Mouse (Mus musculus) regulatory T cell (primary cell): ENCODE results near the gene B4galt5.

ENCODE experiments used
- in situ Hi-C: fragments of 300-600 bp; cut with MboI, MseI; formaldehyde crosslinking; loops from one replicate; pipeline ENCODE4 v1.15.1; 2025; ENCODE audit warnings: high pct_unique_total_duplicates

The B4galt5 gene

DNA sequence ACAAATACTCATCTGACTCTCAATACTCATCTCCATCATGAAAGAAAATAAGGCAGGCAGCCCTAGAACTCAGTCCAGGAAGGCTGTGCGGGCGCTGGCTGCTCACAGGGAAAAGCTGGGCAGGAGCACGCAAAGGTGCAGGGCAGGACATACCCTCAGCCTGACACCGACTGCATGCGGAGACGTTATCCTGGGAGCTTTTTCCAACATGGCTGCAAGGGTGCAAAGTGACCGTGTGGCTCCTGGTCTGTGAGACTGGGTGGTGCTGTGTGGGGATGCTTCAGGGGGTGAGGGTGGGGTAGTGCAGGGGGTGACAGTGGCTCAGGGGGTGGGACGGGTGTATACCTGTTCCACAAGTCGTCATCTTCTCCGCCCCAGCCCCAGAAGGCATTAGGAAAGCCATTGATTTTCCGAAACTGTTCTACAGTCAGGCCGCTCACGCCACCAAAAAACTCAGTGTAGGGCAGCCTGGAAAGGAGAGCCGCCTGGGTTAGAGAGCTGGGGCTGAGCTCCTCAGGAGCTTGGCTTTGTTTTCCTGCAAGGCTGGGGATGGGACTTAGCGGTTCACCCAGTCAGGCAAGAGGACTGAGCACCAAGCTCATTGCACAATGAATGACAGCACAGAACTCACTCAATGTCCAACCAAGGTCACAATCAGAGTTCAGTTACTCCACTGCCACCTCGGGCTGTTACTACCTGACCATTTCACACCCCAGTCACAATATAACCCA lies 44.2 kb downstream of the B4galt5 start:
- in situ Hi-C loops: no loop called here

DNA sequence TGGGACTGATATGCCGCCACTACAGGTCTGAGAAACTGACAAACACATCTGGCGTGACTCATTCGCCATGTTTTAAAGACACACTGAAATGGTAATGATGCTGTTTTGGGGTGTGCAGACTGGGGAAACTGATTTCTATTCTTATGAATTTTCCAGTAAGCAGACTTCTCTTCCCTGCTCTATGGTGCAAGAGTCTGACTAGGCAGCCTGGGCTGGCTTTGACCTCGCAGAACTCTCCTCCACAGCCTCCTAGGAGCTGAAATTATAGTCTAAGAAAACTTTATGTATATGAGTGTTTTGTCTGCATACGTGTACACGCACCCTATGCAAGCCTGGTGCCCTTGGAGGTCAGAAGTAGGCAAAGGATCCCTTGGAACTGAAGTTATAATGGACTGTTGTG lies 45.2 kb downstream of the B4galt5 start:
- in situ Hi-C loops: no loop called here

DNA sequence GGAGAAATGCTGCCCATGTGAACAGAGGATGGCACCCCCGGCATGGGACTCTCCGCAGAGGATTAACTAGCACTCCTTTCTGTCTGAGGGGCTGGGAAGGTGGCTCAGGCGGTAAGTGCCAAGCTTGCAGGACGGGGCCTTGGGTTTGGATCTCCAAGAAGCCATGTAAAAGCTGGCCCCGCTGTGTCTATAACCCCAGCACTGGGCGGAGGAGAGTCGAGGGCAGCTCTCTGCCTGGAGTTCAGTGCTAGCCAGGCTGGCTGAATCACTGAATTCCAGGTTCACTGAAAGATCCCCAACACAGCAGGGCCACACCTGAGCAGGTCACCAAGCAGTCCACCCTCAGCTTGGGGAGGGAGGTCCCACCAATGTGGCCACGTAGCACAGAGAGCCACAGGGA lies 45.8 kb downstream of the B4galt5 start:
- in situ Hi-C loops: no loop called here

DNA sequence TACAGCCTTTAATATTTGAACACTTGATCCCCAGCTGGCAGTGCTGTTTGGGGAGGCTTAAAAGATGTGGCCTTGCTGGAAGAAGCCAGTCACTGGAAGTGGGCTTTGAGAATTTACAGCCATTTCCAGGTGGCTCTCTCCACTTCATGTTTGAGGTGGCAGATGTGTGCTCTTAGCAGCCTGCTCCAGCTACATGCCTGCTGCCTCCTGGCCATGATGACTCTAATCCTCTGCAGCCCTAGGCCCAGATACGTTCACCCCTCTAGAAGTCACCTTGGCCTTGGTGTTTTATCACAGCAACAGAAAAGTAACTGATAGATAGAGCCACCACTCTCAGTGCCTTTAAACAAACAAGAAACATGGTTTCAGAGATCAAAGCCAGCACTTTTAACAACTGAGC lies 46.3 kb downstream of the B4galt5 start:
- in situ Hi-C loops: no loop called here

DNA sequence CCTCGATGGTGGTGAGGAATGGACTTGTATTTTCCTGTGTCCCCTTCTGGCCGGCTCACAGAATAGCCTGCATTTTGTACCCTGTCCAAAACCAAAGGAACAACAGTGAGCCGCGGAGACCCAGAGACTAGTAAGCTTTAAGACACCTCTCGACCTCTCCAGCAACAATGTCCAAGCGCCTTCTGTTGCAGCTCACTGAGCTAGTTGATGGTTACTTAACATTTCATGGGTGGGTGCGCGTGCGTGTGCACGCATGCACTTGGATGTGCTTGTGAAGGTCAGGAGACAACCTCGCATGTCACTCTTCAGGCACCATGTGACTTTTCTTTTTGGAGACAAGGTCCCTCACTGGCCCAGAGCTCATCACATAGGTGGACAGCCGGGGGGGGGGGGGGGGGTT lies 47.0 kb downstream of the B4galt5 start:
- in situ Hi-C loops: no loop called here

DNA sequence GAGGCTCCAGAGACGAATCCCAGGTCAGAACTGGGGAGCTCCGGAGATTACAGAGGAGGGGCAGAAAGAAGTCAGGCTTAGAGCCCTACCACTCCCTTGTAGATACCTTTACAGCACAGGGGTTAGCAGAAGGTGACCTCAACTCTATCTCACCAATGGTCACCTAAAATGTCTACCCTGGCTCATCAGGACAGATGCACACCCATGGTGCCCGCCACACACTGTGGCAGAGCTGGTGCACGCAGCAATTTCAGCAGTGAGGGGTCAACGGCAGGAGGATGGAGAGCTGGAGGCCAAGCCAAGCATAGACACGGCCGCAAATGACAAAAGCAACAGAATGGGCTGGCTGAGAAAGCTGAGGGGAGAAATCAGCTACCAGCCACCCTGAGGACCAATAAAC lies 47.4 kb downstream of the B4galt5 start:
- in situ Hi-C loops: no loop called here

DNA sequence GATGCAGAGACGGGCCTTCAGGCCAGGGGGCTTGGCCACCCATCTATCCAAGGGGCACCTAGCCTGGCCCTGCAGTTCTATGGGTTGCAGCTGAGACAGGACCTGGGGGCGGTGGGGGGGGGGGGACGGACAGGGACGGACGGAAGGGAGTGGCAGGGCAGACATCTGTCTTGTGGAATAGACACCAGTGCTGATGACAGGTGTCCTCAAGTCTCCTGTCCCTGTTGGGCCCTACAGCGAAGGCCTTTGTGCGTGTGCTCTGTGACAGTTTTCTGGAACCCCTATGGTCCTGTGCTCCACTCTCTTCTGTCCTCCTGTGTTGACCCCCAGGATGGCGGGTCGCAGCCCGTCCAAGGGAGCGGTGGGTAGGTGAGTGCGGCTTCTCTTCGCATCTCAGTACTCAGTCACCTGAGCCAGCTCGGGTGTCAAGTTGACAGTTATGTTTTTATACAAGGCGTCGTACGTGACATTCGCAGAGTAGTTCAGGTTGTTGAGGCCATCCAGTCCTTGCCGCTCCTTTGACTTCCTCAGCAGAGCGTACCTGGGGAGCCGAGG lies 48.0 kb downstream of the B4galt5 start:
- in situ Hi-C loops: no loop called here

DNA sequence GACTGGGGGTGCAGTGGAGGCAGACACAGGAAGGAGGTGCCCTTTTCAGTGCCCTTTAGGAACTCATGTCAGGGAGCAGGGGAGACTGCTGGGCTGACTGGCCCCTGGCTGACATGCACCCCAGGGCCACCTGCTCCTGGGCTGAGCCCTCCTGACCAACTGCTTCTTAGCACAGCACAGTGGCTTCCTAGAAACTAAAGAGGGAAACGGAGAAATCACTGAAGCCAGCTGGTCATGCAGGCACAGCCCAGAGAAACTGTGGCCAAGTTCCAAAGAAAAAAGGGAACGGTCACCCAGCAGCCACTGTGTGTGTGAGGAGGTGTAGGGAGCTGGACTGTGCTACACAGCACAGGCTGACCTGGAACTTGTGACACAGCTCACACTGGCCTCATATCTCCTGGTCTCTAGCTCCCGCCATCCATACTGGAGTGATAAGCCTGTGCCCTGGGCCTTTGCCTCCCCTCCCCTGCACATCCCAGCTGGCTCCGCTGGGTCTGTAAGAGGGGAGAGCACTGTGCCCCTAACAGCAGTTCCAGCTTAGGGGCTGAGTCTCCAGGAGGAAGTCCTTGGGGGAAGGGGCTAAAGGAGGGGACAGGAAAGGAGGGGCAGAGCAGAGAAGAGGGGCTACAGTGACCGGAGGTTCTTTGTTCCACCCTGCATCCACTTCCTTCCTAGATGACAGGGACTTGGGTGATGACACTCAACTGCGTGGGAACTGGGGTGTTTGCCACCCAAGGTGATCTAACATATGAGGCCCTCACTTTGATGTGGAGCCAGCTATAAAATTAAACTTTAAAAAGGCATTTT lies 48.9 kb downstream of the B4galt5 start:
- in situ Hi-C loops: no loop called here

DNA sequence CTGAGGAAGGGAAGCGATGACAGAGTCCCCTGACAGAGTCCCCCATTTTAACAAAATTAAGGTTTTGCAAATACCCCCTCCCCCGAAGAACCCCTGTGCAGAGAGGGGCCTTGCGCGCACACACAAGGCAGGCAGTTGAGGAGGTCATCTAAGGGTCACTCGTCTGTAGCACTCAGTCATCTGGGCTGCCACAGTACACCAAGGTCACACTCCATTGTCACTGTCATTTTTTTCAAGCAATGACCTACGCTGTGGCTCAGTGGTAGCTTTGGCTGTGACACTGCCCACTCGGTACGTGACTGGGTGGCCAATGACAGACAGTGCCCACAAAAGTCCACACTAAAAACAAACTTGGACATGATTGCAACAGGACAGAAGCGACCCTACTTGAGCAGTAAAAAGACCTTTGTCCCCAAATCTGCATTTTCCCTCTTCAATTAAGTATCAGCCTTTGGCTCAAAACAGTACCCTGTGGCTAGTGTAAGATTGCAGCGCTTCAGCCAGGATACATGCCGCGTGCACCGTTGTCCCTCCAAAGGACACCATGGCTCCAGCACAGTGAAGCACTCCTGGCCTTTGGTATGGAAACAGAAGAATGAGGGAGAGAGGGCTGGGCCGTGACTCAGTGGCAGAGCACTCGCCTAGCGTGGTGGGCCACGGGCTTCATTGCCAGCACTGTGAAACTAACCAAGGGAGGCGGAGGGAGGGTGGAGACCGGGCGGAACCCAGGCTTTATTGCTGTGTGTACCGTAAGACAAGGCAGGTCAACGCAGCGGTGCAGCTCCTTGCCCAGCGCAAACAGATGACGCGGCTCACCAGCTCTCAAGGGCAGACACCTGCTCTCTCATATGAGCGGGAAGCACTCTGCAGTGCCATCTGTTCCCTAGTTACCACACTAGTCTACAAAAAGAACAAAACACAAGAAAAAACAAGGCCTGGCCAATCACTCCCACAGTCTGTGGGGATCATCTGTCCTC lies 50.0 kb downstream of the B4galt5 start:
- in situ Hi-C loops: no loop called here

DNA sequence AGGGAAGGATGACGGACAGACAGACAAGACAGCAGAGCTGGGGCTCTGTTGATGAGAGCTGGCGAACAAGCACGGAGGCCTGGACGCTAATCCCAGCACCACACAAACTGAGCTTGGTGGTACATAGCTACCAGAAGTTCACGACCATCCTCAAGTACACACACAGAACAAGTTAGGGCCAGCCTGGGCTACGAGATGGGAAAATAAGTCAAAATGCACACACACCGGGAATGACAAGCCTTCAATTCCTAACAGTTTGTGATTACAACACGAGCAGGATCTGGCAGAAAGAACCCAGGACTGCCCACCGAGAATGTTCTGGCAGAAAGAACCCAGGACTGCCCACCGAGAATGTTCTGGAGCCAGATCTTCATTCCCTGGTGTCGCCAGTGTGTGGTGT lies 51.0 kb downstream of the B4galt5 start:
- in situ Hi-C loops: no loop called here

DNA sequence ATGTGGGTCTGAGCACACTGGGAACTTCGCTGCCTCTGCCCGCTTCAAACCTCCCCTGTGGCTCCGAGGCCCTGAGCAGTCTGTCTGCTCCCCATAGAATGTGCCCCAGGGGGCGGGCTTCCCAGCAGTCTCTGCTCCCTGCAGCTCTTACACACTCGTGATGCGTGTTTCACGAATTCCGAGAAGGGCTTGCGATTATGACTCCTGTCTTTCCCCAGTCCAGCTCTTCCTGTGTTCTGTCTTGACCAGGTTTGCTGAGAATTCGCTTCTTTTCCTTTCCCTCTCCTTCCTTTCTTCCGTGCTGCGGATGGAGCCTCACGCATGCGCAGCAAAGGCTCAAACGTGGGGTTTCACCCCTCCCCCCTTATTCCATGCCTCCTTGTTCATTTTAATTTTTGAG lies 54.1 kb downstream of the B4galt5 start:
- in situ Hi-C loops: no loop called here

DNA sequence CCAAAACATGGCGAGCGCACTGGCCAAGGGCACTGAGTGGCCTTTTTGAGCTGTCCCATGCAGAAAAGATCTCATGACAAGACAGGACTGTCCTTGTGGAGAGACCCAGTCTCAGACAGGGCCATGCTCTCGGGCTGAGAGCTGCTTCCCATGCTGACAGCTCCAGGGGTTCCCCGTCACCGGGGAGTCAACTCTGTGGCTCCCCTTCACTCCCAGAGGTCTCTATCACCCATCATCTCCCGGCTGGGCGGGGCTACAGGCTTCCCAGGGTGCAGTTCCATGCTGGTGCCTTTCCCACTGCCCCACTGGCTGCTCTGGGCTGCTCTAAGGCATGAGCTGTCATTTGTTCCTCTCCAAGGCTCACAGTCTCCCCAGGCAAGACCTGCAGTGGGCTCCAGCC lies 54.8 kb downstream of the B4galt5 start:
- in situ Hi-C loops: no loop called here

DNA sequence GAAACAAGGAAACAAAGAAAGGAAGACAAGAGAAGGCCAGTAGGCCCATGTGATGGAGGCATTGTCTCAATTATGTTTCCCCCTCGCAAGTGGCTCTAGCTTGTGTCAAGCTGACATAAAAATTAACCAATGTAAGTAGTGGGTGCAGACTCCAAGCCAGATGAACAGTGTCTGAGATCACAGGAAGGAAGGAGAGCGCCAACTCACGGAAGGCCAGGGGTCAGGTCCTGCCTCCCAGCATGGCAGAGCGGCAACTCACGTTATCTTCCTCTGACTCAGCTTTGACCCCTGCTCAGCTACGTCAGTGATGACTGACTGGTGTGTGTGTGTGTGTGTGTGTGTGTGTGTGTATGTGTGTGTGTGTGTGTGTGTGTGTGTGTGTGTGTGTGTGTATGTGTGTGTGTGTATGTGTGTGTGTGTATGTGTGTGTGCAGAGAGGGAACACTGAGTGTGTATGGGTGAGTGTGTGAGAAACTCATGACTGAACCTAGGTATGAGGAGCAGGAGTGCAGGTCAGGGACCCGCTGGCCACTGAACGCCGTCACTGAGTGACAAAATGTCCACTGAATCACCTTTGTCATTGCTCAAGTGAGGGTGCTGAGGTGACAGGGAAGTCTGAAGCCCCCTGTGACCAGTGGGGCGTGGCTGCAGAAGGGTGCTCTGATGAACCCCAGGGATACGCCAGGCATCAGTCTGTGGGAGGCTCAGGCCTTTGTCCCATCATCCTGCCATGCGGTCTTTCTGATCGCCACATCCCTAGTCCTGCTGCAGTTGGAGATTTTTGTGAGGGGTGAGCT lies 55.5 kb downstream of the B4galt5 start:
- in situ Hi-C loops: no loop called here

DNA sequence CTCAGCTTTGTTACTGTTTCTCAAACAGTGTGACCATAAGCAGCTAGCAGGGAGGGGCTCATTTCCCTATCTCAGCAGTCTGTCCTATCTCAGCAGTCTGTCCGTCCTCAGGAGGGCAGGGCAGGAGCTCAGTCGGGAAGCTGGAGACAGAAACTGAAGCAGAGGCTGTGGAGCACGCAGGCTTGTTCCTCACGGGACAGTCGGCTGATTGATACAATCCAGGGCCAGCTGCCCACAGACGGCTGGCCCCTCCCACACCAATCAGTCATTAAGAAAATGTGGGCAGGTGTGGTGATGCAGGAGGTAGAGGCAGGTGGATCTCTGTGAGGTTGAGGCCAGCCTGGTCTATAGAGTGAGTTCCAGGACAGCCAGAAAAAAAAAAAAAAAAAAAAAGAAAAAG lies 56.1 kb downstream of the B4galt5 start:
- in situ Hi-C loops: no loop called here

DNA sequence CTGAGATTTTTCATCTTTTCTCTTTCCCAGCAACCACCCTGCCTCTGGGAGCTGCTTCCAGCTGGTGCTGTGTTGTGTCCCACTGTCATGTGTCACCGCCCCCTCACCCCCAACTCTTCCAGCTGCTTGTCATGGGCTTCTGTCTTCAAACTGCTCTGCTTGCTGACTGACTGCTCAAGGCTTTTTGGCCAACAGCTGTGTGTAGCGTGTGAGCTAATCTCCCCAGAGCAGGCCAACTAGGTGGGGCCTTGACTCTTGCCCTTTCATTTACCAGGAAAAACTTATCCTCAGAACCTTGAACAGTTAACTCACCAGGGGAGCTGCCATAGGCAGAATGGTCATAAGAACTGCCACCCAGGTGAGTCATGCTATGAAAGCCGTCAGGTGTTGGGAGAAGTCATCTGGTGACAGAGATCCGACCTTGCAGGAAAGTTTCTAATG lies 56.8 kb downstream of the B4galt5 start:
- in situ Hi-C loops: no loop called here

DNA sequence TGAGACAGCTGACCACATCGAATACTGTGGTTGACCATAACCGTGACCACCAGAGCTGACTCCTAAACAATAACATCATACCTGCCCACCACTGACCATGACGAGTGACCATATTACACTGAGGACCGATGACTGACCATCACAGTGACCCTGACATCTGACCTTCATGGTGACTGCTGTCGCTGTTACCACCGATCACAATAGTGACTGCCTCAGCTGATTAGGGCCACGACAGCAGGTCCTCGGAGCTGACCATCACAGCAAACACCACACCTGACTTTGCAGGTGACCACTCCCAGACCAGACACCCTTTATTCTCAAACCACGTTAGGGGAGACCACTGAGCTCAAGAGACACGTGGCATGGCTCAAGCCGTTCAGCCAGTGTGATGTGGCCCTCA lies 57.3 kb downstream of the B4galt5 start:
- in situ Hi-C loops: no loop called here

DNA sequence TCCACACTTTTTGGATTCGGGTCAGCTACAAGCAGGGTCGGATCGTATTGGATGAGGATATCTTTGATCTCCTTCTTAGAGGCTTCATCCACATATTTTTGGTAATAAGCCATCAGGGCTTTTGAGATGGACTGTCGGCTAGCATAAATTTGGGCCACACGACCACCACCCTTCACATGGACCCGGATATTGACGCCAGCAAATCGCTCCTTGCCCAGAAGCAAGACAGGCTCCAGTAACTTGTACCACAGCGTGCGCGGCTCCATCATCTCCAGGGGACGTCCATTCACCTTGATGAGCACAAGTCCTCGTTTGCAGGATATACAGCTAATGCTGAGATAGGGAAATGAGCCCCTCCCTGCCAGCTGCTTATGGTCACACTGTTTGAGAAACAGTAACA lies 67.5 kb downstream of the B4galt5 start:
- in situ Hi-C loops: no loop called here

DNA sequence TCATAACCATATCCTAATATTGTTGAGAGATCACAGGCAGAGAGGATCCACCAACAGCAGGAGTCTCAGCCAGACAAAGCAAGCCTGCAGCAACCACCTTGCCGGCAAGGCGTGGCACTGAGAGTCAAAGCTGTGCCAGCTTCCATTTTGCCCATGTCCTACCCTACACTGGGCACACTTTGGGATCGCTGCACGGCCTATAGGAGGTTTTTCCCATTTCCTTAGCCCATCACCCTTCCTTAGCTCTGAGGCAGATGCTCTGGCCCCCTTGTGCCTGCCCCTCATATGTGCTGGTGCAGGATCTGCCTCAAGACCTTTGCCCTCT lies 68.0 kb downstream of the B4galt5 start:
- in situ Hi-C loops: no loop called here

DNA sequence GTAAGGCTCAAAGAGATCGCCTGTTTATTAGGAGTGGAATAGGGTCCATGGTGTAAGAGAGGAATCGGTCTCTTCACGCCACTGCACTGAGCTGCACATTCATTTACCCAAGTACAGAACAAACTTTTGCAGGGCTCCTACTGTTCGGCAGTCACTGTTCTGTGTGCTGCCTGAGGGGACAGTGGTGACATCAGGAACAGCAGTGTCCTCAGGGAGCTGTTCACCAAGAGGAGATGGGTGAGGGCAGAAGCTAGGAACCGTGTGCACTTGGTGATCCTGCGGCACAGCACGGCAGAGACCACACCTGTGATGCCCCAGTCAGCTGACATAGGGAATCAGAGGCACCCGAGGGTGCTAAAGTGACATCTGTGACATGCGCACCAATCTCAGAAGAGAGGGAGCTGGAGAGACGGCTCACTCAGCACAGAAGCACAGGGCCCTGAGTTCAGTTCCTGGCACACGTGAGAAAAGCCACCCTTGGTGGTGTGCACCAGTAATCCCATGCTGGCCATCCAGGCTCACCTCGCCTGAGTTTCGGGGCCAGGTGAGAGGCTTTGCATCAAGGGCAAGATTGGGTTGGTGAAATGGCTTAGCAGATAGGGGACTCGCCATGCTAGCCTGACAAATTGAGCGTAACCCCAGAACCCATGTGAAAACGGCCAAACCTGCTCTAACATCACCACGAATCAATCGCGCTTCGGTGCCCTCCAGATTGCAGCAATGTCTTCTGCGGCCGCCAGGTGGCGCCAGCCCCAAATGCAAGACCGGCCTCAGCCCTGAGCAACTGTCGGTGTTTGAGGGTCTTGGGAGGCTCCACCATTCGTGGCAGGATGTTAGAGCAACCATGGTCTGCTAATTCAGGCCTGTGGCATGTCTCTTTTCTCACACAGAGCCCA lies 68.6 kb downstream of the B4galt5 start:
- in situ Hi-C loops: no loop called here
